9 mouse cellular contexts compared by ENCODE assay signal in genomic region chrX:12003106-12003505, GRCm38 (mm10).
DNase-seq lines count a peak whose midpoint lies in the region; ATAC-seq and TF ChIP-seq lines count a peak whose summit lies in the region.
"Had no signal": no experiment of that assay in that cellular context is flagged by ENCODE, and none has a peak within 500 bp of the region (broad histone marks: within the 10 kb centered on the region; RNA-seq: fewer than 3 reads in every experiment).

No protein-coding gene starts in this region.

- H3K4me2 ChIP-seq in heart, embryonic 11.5 days, result peak overlapping the region; percentile 51
- peak overlapping the region; percentile 16; the same call in 1 of the 2 replicates for H3K4me2 ChIP-seq in embryonic facial prominence, embryonic 13.5 days

- peak overlapping the region; percentile 87 for H3K27ac ChIP-seq in heart, embryonic 11.5 days (ENCODE audit: low read depth, low read length)
- no peak overlapping the region for H3K27ac ChIP-seq in embryonic facial prominence, embryonic 13.5 days
- H3K27ac ChIP-seq in cerebellum, adult 2 months (ENCODE audit: insufficient read depth, low read length), result no peak overlapping the region

- no peaks in the 10 kb centered on the region for H3K9me3 ChIP-seq in heart, embryonic 11.5 days (replicated peaks; ENCODE audit: control insufficient read depth, low read length)
- no peaks in the 10 kb centered on the region for H3K9me3 ChIP-seq in embryonic facial prominence, embryonic 13.5 days

- H3K9ac ChIP-seq in heart, embryonic 11.5 days (ENCODE audit: low read depth, low read length), result peak overlapping the region; percentile 54; the same call in 1 of the 2 replicates
- H3K9ac ChIP-seq in embryonic facial prominence, embryonic 13.5 days, result no peak overlapping the region

- DNase-seq in heart, adult 9 months (ENCODE audit: low spot score in 2 of 2), result no peak
- DNase-seq in CD8-positive naive resting alpha-beta T cell, adult 2 months (ENCODE audit: low read depth in 2 of 2, low spot score in 2 of 2), result peak; percentile 9 to 18
- peak; percentile 17 for DNase-seq in lung, postnatal 14 days
- no peak for DNase-seq in cerebellum, adult 2 months
- no peak for DNase-seq in cerebellum, adult 11-12 months
- DNase-seq in yolk sac, embryonic 10.5 days (ENCODE audit: low spot score), result no peak
- DNase-seq: cerebellum, postnatal 25 days had no signal

- H3K36me3 ChIP-seq in heart, embryonic 11.5 days (ENCODE audit: control insufficient read depth, insufficient read depth, low read length), result no peaks in the 10 kb centered on the region
- H3K36me3 ChIP-seq in embryonic facial prominence, embryonic 13.5 days, result no peaks in the 10 kb centered on the region

- H3K4me1 ChIP-seq in heart, embryonic 11.5 days (ENCODE audit: control insufficient read depth, insufficient read depth, low read length), result peaks cover 36% of the 10 kb centered on the region
- H3K4me1 ChIP-seq in embryonic facial prominence, embryonic 13.5 days, result peaks cover 65% of the 10 kb centered on the region
- peaks cover 2% of the 10 kb centered on the region; the same call in 1 of the 2 replicates for H3K4me1 ChIP-seq in cerebellum, adult 2 months (ENCODE audit: control insufficient read depth, insufficient read depth, low read length)

- H3K4me3 ChIP-seq in heart, embryonic 11.5 days (ENCODE audit: low read depth, low read length), result peak overlapping the region; percentile 12; the same call in 1 of the 2 replicates
- no peak overlapping the region for H3K4me3 ChIP-seq in embryonic facial prominence, embryonic 13.5 days
- H3K4me3 ChIP-seq in cerebellum, adult 2 months (replicated peaks; ENCODE audit: insufficient read depth, low read depth, low read length), result no peak overlapping the region

- H3K27me3 ChIP-seq in heart, embryonic 11.5 days (ENCODE audit: control insufficient read depth, insufficient read depth, low read length), result peaks cover 74% of the 10 kb centered on the region
- peaks cover 100% of the 10 kb centered on the region for H3K27me3 ChIP-seq in embryonic facial prominence, embryonic 13.5 days
- H3K27me3 ChIP-seq in cerebellum, adult 2 months (ENCODE audit: control insufficient read depth, insufficient read depth, low read length), result no peaks in the 10 kb centered on the region

- no peak for TF ChIP-seq POLR2A in cerebellum, adult 2 months (IDR thresholded peaks at IDR 0.05; ENCODE audit: borderline replicate concordance, insufficient read depth, low read length)

- no peak for ATAC-seq in heart, embryonic 11.5 days (replicated peaks; ENCODE audit: insufficient number of reproducible peaks, low FRiP score, low TSS enrichment)
- no peak for ATAC-seq in embryonic facial prominence, embryonic 13.5 days (ENCODE audit: insufficient number of reproducible peaks, insufficient read depth, low FRiP score, low TSS enrichment, low read depth)

- WGBS in heart, embryonic 11.5 days (ENCODE audit: insufficient replicate concordance), result 6% methylated on average over 9 of the region's 9 CpGs
- 17% methylated on average over 9 of the region's 9 CpGs for WGBS in embryonic facial prominence, embryonic 13.5 days
- 75% methylated on average over 9 of the region's 9 CpGs for WGBS in cerebellum, adult 2 months

- TF ChIP-seq CTCF in cerebellum, adult 2 months (IDR thresholded peaks at IDR 0.05; ENCODE audit: borderline replicate concordance, insufficient read depth, low read depth, low read length), result no peak

Comparison
In these comparisons a context has a peak if more than half of its experiments do, and no peak if none do; other contexts are left out.
1. DNase-seq: peak in CD8-positive naive resting alpha-beta T cell, adult 2 months (2 of 2) and lung, postnatal 14 days (single experiment); none in heart, adult 9 months (0 of 2), cerebellum, adult 2 months (0 of 2), cerebellum, adult 11-12 months (single experiment) and yolk sac, embryonic 10.5 days (single experiment).